Mouse (Mus musculus): ENCODE measurements at regions not wholly inside any gene's neighbourhood (a gene's known extent, or its start where the extent isn't known, plus 50 kb on each side); places are given as distances from the start of the nearest gene placed in this dataset.

DNA sequence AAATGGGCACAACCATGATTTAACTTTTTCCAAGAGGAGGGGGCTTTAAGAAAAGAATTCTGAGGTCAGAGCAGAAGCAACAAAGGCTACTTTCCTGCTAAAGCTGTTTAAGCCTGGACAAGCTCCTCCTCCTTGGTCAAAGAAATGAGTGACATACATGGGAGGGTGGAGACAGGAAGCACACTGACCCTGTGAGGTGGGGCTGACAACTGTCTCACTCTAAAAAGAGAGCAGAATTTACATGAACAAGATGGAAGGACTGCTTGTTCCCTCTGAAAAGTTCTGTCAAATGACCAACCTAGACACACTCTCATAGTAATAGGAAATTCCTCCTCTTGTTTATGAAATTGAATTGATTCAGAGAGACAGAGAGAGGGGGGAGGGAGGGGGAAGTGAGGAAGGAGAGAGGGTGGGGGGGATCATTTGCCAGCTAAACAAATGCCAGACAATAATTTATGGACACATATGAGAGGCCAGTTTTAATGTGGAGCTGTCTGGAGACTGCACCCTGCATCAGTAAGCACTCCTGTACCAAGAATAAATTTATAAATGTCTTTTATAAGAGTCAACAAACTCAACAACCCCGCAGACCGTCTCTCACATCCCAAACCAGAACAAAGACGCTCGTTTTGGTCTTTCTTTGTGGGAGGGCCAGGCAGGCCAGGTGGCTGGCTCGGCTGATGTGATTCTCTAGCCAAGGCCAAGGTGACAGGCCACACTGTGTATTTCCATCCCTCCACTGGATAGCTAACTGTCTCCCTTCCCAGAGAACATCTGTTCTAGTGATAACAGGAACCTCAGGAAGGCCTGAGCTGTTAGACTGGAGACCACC, 110.6 kb upstream of the Stc2 start:
- no peaks in the 10 kb centered on the region for H3K36me3 ChIP-seq (replicated peaks)
- H3K4me3 ChIP-seq (ENCODE audit: low read depth, low read length), result no peak overlapping the region
- TF ChIP-seq GATA2 (IDR thresholded peaks at IDR 0.05; ENCODE audit: borderline replicate concordance, low read depth, low read length) (no peak), GATA1 (IDR thresholded peaks at IDR 0.05; ENCODE audit: borderline replicate concordance, low read length) (no peak), CTCF (IDR thresholded peaks at IDR 0.05; ENCODE audit: low read depth, low read length) (no peak), POLR2AphosphoS5 (IDR thresholded peaks at IDR 0.05; ENCODE audit: insufficient replicate concordance, low read depth, low read length) (no peak), TAL1 (conservative IDR thresholded peaks at IDR 0.05; ENCODE audit: low read depth, low read length) (no peak)
- no peaks in the 10 kb centered on the region for H3K9me3 ChIP-seq (replicated peaks)
- H3K4me1 ChIP-seq (ENCODE audit: insufficient read depth, low read depth, low read length), result no peaks in the 10 kb centered on the region
- no peaks in the 10 kb centered on the region for H3K27me3 ChIP-seq (ENCODE audit: insufficient read depth, low read length)
- ATAC-seq (ENCODE audit: extremely low read depth, insufficient number of reproducible peaks, low FRiP score, poor library complexity, severe bottlenecking) (no peak), DNase-seq (ENCODE audit: low spot score) (no peak)

DNA sequence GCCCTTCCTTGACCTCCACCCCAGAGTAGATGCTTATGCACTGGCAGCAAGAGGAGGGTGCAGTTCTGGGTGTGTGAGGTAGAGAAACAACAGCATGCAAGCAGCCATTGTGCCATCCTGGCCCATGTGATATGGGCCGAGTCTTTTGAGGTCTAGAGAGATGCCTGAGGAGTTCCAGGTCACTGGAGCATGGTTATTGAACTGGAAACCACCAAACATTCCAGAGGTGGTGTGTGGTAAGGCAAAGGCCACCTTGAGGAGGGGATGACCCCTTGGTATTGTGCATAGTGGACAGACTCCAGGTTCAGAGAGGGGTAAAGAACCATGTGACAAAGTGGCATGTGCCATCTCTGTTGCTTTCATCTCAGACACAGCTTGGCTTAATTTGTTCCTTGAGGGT, 107.9 kb upstream of the Stc2 start:
- Histone ChIP-seq H3K4me1 (ENCODE audit: insufficient read depth, low read depth, low read length) (no peaks in the 10 kb centered on the region), H3K9me3 (replicated peaks) (no peaks in the 10 kb centered on the region), H3K27me3 (ENCODE audit: insufficient read depth, low read length) (no peaks in the 10 kb centered on the region), H3K4me3 (ENCODE audit: low read depth, low read length) (no peak overlapping the region), H3K36me3 (replicated peaks) (no peaks in the 10 kb centered on the region)
- TF ChIP-seq TAL1 (conservative IDR thresholded peaks at IDR 0.05; ENCODE audit: low read depth, low read length), result no peak
- no peak for TF ChIP-seq CTCF (IDR thresholded peaks at IDR 0.05; ENCODE audit: low read depth, low read length)
- TF ChIP-seq GATA1 (IDR thresholded peaks at IDR 0.05; ENCODE audit: borderline replicate concordance, low read length), result no peak
- no peak for TF ChIP-seq GATA2 (IDR thresholded peaks at IDR 0.05; ENCODE audit: borderline replicate concordance, low read depth, low read length)
- TF ChIP-seq POLR2AphosphoS5 (IDR thresholded peaks at IDR 0.05; ENCODE audit: insufficient replicate concordance, low read depth, low read length), result no peak
- ATAC-seq (ENCODE audit: extremely low read depth, insufficient number of reproducible peaks, low FRiP score, poor library complexity, severe bottlenecking) (no peak), DNase-seq (ENCODE audit: low spot score) (no peak)

DNA sequence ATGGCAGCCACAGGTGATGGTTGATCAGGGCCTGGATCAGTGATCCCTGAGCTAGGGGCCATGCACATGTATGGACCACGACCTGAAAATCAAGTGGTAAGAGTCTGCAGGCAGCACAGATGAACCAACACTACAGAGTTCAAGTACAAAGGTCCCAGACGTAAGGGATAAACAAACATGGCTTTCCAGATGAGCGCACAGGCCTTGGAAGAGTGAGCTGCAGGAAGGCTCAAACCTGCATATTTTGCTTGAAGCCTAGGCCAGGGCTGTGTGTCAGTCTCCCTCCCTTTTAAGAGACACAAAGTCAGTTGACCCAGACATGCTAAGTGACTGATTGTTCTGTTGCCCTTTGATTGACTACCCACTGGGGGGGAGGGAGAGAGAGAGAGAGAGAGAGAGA, 107.2 kb upstream of the Stc2 start:
- TF ChIP-seq CTCF (IDR thresholded peaks at IDR 0.05; ENCODE audit: low read depth, low read length) (no peak), GATA2 (IDR thresholded peaks at IDR 0.05; ENCODE audit: borderline replicate concordance, low read depth, low read length) (no peak), GATA1 (IDR thresholded peaks at IDR 0.05; ENCODE audit: borderline replicate concordance, low read length) (no peak), TAL1 (conservative IDR thresholded peaks at IDR 0.05; ENCODE audit: low read depth, low read length) (no peak), POLR2AphosphoS5 (IDR thresholded peaks at IDR 0.05; ENCODE audit: insufficient replicate concordance, low read depth, low read length) (no peak)
- H3K36me3 ChIP-seq (replicated peaks), result no peaks in the 10 kb centered on the region
- DNase-seq (ENCODE audit: low spot score) (no peak), ATAC-seq (ENCODE audit: extremely low read depth, insufficient number of reproducible peaks, low FRiP score, poor library complexity, severe bottlenecking) (no peak)
- H3K4me3 ChIP-seq (ENCODE audit: low read depth, low read length), result no peak overlapping the region
- no peaks in the 10 kb centered on the region for H3K9me3 ChIP-seq (replicated peaks)
- H3K27me3 ChIP-seq (ENCODE audit: insufficient read depth, low read length), result no peaks in the 10 kb centered on the region; the same call in 1 of the 2 replicates
- H3K4me1 ChIP-seq (ENCODE audit: insufficient read depth, low read depth, low read length), result no peaks in the 10 kb centered on the region

DNA sequence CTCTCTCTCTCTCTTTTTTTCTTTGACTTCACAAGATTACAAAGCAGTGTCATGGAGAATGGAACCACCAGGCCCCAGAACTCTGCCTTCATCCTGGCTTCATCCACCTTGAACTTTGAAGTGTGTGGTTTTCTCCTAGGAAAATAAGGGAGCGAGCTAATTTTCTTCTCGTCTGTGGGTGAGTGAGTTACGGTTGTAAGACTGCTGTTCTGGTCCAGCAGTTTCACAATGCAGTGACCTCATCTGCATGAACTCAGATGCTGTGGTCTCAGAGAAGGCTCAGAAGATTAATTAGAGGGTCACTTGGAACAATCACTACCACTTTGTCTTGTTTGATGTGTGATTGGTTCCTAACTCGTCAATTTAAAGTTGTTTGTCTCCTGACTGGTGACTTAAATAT, 103.1 kb upstream of the Stc2 start:
- no peaks in the 10 kb centered on the region for H3K4me1 ChIP-seq (ENCODE audit: insufficient read depth, low read depth, low read length)
- no peak overlapping the region for H3K4me3 ChIP-seq (ENCODE audit: low read depth, low read length)
- no peaks in the 10 kb centered on the region for H3K36me3 ChIP-seq (replicated peaks)
- TF ChIP-seq POLR2AphosphoS5 (IDR thresholded peaks at IDR 0.05; ENCODE audit: insufficient replicate concordance, low read depth, low read length) (no peak), GATA2 (IDR thresholded peaks at IDR 0.05; ENCODE audit: borderline replicate concordance, low read depth, low read length) (no peak), TAL1 (conservative IDR thresholded peaks at IDR 0.05; ENCODE audit: low read depth, low read length) (no peak), CTCF (IDR thresholded peaks at IDR 0.05; ENCODE audit: low read depth, low read length) (no peak), GATA1 (IDR thresholded peaks at IDR 0.05; ENCODE audit: borderline replicate concordance, low read length) (no peak)
- no peaks in the 10 kb centered on the region; the same call in 1 of the 2 replicates for H3K27me3 ChIP-seq (ENCODE audit: insufficient read depth, low read length)
- ATAC-seq (ENCODE audit: extremely low read depth, insufficient number of reproducible peaks, low FRiP score, poor library complexity, severe bottlenecking), result no peak
- H3K9me3 ChIP-seq (replicated peaks), result no peaks in the 10 kb centered on the region
- DNase-seq (ENCODE audit: low spot score), result no peak

DNA sequence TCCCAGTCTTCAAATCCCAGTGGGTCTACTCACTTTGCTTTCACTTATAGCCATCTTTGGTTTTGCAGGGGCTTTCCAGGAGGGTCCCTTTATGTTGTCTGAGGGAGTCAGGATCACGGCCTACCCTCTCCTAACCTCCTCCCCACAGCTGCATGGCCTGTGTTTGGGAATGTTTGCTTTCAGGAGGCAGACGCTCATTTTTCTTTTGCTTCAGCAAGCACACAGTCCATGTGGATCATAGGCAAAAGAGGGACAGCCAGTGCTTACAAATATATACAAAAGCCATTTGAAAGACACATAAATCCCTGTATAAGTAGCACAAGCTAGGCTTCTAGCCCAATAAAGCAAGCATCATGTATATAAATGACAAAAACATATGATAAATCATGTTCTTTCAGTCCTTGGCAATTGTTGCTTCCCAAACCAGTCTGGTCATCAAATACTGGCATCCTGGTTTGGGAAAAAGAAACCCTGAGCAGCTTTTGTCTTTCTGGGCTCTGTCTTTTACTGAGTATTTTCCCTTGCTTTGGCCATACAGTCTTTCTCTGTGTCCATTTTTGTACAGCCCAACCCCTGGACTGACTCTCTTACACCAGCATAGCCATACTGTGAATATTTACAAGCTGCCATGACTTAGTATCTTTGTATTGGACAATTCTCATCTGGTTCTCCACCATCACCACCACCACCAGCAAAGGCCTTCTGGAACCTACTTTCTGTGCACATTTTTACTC, 101.0 kb upstream of the Stc2 start:
- DNase-seq (ENCODE audit: low spot score), result no peak
- no peak for ATAC-seq (ENCODE audit: extremely low read depth, insufficient number of reproducible peaks, low FRiP score, poor library complexity, severe bottlenecking)
- TF ChIP-seq GATA1 (IDR thresholded peaks at IDR 0.05; ENCODE audit: borderline replicate concordance, low read length), result no peak
- TF ChIP-seq CTCF (IDR thresholded peaks at IDR 0.05; ENCODE audit: low read depth, low read length), result no peak
- TF ChIP-seq POLR2AphosphoS5 (IDR thresholded peaks at IDR 0.05; ENCODE audit: insufficient replicate concordance, low read depth, low read length), result no peak
- no peak for TF ChIP-seq TAL1 (conservative IDR thresholded peaks at IDR 0.05; ENCODE audit: low read depth, low read length)
- TF ChIP-seq GATA2 (IDR thresholded peaks at IDR 0.05; ENCODE audit: borderline replicate concordance, low read depth, low read length), result no peak
- no peaks in the 10 kb centered on the region for H3K36me3 ChIP-seq (replicated peaks)
- no peaks in the 10 kb centered on the region for H3K9me3 ChIP-seq (replicated peaks)
- H3K4me3 ChIP-seq (ENCODE audit: low read depth, low read length), result no peak overlapping the region
- H3K4me1 ChIP-seq (ENCODE audit: insufficient read depth, low read depth, low read length), result no peaks in the 10 kb centered on the region
- H3K27me3 ChIP-seq (ENCODE audit: insufficient read depth, low read length), result no peaks in the 10 kb centered on the region; the same call in 1 of the 2 replicates

DNA sequence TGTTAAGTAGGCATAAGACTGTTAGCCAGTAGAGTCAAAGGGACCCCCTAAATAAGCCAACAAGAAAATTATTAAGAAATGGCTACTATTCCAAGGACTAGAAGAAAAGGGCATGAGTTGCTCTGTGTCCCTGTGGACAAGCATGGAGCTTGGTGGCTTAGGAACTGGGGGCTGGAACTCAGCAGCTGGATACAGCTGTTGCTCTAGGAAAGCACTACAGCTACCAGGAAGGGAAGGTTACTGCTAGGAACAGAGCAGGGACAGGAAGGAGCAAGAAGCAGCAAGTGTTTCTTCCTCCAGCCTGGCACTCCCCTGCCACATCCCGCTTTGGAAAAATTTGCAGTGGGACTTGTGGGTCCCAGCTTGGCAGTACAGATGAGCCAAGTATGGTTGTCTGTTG, 95.0 kb upstream of the Stc2 start:
- DNase-seq (ENCODE audit: low spot score), result no peak

More for the DNA sequence above, 95.0 kb upstream of the Stc2 start:
- Histone ChIP-seq H3K9me3 (replicated peaks) (no peaks in the 10 kb centered on the region), H3K4me1 (ENCODE audit: insufficient read depth, low read depth, low read length) (no peaks in the 10 kb centered on the region), H3K4me3 (ENCODE audit: low read depth, low read length) (no peak overlapping the region), H3K36me3 (replicated peaks) (no peaks in the 10 kb centered on the region), H3K27me3 (ENCODE audit: insufficient read depth, low read length) (0 out of 2 replicates have a peak, but pooled peaks cover 2% of the 10 kb centered on the region)
- TF ChIP-seq TAL1 (conservative IDR thresholded peaks at IDR 0.05; ENCODE audit: low read depth, low read length), result no peak
- TF ChIP-seq CTCF (IDR thresholded peaks at IDR 0.05; ENCODE audit: low read depth, low read length), result no peak
- TF ChIP-seq POLR2AphosphoS5 (IDR thresholded peaks at IDR 0.05; ENCODE audit: insufficient replicate concordance, low read depth, low read length), result no peak
- no peak for TF ChIP-seq GATA2 (IDR thresholded peaks at IDR 0.05; ENCODE audit: borderline replicate concordance, low read depth, low read length)
- TF ChIP-seq GATA1 (IDR thresholded peaks at IDR 0.05; ENCODE audit: borderline replicate concordance, low read length), result no peak
- ATAC-seq (ENCODE audit: extremely low read depth, insufficient number of reproducible peaks, low FRiP score, poor library complexity, severe bottlenecking), result no peak

Data from G1E (cell line).